Mouse (Mus musculus) left cerebral cortex, adult 11 months (tissue): ENCODE results near the gene Fam229a.
"Not testable (repeated sequence)": the region's sequence is repeated elsewhere in the genome, so short reads cannot be mapped to it uniquely, and the experiment has no call there.

Experiments
- DNase-seq: peaks from one replicate; pipeline ENCODE4 v3.0.0; 2022; ENCODE audit warnings: low spot score

Fam229a gene

DNA sequence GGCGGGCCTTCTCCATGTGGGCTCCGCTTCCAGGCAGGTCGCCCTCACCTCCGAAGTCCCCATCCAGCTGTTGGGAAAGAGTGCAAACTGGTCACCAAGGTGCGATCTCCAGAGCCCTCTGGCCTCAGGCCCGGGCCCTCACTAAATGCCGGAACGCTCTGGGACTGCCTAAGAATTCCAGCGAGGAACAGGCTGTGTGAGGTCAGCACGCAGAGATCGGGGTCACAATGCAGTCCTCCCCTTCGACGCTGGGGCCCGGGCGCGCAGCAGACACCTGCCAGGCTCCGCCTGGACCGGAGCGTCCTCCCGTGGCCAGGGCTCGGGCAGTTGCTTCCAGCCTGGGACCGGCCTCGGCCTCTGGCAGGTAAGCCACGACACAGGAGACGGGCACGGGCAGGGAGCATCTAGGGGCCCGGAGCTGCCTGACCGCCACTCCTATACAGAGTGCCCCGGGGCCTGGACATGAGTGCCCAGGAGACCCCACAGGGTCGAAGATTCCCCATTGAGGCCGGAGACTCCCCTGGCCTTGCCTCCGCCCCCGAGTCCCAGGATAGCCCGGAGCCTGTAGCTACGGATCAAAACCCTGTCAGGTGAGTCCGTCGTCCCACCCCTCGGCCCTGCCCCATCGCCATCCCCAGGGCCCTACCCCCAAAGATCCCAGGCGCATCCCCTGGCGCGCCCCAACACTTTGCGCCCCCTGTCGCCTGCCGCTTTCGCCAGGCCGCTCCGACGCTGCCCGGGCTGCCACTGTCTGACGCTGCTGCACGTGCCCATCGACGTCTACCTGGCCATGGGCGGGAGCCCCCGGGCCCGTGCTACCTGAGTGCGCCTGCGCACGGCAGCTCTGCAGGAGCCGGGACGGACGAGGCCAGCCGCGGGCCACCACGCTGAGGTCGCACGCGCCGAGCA is at the start of gene Fam229a, which contains the start of gene Tssk3:
TSS of gene Fam229a (plus strand) at position 219 of the 909 bp plus-strand sequence.
TSS of gene Tssk3 (minus strand) at position 51 of the 909 bp plus-strand sequence.
- DNase-seq, result no peak

DNA sequence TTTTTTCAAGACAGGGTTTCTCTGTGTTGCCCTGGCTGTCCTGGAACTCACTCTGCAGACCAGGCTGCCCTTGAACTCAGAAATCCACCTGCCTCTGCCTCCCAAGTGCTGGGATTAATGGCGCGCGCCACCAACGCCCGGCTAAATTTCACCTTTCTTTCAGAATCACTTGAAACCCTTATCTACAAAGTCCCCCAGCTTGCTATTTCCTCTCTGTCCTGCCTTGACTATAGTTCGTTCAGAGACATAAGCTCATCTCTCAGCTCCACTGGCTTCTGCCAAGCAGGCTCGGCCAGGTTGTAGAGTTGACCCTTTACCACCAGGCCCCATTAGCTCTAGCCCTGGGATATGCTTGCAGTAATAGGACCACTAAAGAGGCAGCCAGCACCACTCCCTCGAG is 43.6 kb upstream of the Fam229a start:
- no peak for DNase-seq

DNA sequence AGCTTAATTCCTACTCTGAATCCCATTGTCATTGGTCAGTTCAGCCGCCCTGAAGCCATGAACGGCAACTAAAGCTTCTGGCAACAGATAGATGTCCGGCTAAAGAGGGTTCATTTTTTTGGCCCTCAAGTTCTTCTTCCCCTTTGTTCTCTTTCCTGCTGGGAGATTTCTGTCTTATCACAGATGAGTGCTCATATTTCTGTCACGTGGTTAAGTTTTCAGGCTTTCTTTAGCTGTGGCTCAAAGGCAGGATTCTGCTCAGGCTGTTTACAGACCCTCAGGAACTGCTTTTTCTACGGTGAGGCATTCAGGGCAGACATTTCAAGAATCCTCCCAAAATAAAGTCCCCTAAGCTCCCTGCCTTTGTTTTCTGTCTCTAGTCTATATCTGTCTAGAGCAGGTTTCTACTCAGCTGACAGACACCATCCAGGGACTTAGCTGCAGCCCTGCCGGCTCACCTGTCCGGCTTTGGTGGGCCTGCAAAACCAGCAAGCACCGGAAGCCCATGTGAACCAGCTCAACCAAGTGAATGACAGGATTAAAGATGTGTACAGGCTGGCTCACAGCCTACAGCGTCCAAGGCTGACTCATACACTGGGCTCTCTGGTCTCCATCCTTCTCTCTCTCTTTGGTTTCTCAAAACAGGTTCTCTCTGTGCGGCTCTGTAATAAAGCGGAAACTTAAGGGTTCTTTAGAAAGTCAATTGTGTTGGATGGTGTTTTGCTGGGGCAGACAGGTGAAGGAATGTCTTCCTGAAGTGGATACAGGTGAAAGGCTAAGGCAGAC is 43.0 kb upstream of the Fam229a start:
- DNase-seq, result no peak

DNA sequence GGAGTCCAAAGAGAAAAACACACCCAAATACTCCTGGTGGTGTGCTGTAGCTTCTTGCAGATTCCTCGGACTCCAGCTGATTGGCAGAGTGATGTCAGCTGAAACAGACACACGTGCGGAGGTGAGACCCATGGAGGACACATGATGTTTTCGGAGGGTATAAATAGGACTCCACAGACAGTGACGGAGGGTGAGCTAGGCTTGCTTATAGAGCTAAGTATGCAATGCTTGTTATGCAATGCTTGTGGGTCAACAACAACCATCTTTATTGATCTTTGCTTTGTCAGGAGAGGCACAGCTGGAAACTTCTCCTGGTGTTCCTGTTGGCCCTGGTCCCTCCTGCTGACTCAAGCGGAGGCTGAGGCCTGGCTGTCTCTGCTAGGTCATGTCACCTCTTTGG is 42.3 kb upstream of the Fam229a start:
- DNase-seq, result no peak

DNA sequence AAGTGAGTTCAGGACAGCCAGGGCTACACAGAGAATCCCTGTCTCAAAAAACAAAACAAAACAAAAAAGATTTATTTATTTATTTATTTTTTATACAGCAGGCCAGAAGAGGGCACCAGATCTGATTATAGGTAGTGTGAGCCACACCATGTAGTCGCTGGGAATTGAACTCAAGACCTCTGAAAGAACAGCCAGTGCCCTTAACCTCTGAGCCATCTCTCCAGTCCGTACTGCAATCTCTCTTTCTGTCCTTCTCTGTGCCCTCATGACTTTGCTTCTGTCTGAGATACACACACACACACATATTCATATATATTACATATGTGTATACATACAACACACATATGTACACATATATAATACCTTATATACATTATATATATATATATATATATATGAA is 40.1 kb upstream of the Fam229a start:
- DNase-seq, result no peak

DNA sequence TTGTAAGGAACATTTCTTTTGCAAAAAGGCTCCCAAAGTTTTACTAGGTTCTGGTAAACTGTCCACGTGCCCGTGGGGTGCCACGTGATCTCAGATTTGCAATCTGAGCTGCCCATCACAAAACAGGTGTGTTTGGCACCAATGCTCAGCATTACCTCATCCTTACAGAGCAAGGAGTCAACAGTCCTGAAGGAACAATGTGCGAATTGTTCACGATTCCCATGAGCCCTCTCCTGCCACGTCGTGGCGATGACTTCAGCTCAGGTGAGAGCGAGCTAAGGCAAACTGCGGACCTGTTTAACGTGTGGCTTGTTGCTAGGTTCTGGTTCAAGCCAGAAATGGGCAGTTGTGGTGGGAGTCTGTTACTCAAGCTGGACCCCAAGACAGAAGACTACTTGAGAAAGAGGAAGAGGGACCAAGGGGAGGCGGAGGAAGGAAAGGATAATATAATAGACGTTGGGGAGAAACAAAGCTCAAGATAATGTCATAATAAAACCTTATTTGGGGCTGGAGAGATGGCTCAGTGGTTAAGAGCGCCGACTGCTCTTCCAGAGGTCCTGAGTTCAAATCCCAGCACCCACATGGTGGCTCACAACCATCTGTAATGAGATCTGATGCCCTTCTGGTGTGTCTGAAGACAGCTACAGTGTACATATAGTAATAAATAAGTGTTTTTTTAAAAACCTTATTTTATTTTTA is 39.4 kb upstream of the Fam229a start:
- DNase-seq, result no peak

DNA sequence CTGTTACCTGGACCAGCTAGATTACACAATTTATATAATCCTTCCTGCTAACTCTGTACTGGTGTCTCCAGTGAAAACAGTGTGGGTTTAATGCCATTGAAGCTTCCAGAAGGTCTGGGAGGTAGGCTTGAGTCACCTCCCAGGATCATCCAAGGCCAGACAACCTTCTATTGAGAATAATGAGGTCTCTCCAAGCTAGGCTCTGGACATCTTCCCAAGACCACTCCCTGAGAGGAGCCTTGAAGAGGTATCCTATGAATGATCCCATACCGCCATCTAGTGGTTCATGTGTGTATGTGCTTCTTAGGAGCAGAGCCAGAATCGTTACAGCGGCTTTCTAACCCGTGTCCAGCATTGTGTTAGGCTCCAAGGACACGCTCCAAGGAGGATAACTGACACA is 35.7 kb upstream of the Fam229a start:
- DNase-seq, result peak; percentile 66

DNA sequence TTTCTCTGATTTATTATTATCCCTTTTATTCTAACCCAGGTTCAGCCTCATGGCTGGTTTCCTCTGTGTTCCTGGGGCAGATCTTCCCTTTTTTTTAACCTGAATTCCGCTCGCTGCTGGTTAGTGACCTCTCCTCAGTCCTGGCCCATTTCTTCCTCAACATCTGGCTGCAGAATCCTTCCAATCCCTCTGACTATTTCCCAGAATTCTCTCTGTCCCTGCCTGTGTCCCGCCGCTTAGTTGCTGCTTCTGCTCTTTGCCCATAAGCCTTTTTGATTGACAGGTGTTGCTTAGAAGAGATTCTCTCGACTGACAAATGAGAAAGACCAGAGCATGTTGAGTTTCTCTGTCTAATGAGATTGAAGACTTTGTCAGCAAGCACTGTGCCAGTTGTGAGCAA is 34.9 kb upstream of the Fam229a start:
- DNase-seq, result no peak

DNA sequence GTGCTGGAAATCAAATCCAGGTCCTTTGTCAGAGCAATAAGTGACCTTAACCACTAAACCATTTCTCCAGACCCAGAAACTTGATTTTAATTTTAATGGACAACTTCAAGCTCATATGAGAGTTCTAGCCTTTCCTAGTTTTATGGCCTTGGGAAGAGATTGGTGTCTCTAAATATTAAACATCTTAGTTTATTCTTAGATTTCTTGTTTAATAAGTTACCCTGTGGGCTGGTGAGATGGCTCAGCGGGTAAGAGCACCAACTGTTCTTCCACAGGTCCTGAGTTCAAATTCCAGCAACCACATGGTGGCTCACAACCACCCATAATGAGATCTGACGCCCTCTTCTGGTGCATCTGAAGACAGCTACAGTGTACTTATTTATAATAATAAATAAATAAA is 33.7 kb upstream of the Fam229a start:
- not testable (repeated sequence) for DNase-seq

DNA sequence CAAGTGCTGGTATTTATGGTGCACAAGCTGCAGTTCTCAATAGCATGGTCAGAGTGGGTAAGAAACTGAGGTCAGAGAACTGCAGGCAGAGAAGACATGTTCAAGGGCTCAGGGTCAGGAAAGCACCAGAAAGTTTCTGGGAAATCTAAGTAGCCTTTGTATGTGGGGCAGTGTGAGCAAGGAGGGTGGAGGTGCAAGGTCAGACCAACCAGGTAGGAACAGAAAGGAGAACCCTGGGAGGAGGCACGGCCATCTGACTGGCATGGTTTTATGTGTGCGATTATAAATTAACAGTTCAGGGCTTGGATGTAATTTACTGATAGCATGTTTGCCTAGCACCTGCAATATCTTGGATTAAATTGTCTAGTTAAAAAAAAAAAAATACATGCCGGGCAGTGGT is 31.3 kb upstream of the Fam229a start:
- no peak for DNase-seq

DNA sequence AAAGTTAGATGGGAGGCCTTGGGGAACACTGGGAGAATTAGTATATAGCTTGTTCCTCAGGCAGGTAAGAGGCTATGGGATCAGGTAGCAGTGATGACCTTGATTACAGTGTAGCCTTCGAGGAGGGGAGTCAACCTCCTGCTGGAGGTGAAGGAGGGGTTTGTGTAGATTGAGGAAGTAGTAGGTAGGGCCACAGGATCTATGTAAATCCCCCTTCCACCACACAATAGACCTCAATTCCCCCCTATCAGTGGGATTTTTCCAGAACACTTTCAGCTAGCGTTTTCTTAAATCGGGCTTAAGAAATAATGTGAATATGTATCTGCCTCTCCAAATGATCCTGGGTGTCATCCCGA is 30.2 kb upstream of the Fam229a start:
- DNase-seq, result no peak

DNA sequence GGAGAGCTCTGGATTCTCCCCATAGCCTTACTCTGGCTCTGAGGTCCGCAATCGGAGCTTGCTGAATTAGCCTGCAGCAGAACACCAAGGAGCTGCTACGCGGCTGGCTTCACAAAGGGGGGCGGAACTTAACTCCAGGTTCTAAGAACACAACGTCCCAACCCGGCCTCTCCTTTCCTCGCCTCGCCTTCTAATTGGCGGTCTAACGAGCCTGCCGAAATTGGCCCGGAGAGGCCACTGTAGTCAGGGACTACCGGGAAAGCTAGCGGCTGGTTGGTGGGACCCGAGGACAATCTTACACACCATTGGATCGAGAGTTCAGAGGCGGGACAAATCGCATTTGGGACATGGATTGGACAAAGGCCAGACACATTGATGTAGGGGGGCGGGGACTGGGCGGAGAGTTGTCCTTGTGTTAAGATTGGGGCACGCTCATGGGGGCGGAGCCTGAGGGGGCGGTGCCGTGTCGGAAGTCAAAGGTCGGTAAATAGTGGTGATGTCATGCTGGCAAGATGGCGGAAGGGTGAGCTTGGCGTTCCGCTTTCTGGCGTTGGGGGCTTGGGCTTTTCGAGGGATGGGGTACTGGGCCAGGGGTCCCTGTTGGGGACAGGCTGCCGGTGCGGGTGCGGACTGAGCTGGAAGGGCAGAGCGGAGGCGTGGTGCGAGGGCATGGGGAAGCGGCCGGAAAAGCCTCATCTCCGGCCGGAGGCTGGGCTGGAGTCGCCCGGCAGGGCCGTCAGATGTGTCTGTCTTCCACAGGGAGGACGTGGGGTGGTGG is 29.6 kb upstream of the Fam229a start, which contains the start of gene Bsdc1:
TSS of gene Bsdc1 (plus strand) at position 399 of the 778 bp plus-strand sequence.
- DNase-seq, result peak; percentile 100

DNA sequence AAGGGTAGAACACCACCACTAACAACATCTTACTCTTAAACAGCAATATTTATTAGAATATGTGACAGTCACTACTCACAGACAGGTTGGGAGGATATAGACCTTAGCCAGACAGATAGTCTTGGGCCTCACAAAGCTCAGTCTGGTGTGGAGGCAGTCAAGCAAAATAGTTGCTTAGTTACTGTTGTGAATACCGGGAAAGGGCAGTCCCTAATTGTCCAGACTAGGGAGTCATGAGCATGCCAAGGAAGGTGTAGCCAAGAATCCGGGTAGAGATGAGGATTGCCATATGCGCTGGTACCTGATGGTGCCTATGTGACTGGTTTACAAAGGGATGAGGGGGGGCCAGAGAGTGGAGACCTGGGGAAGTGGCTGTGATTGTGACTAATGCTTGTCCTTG is 28.9 kb upstream of the Fam229a start:
- no peak for DNase-seq

DNA sequence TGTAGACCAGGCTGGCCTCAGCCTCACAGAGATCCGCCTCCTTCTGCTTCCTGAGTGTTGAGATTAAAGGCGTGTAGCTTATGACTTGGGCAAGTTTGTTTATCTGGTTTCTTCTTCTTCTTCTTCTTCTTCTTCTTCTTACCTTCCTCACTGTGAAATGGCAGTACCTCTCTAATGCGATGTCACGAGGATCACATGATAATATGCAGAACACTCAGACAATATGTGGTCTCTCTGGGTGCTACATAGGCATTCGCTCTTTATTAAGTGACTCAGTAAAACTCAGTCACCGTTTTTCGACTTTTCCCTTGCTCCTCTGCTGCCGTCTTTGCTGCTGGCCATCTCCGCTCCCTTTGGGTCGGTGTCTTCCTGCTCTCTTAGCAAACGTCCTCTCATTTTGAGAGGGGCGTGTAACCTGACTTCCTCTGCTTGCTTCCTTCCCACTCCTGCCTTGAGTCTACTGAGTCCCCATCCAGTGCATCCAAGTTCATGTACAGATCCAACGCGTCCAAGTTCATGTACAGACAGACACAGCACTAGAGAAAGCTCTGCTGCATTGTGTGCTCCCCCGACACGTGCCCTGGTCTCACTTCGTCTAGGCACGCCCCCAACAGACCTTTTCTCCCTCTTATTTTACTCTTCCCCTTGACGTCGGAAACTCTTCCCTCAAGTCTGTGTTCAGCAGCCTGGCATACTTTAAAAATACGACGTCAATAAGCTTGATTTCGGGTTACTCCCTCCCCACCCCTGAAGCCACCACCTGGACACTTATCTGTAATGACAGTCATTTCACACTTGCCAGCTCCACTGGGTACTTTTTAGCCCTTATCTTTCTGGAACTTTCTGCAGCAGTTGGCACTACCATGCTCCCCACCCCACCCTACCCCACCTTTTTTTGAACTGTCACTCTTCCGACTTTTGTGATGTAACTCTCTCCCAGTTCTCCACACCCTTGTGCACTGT is 27.6 kb upstream of the Fam229a start:
- no peak for DNase-seq

DNA sequence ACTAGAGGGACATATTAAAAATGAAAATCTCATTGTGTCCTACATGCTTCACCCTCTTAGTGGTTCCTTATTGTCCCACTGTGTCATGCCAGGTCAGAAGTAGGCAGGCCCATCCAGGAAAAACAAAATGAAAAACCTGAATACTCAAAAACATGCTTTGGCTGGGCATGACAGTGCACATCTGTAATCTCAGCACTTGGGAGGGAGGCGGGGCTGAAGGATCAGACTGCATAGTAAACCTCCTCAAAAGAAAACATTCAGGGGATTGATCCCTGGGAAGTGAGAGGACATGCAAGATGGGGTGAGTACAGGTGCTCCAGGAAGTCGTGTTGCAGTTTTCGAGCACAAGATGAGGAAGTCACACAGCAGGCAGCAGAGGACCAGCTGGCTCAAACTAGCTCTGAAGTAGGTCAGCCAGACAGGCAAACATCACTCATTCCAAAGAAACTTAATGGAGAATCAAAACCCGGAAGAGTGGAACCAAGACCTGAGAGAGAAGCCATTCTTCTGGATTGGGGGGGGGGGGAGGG is 26.6 kb upstream of the Fam229a start:
- DNase-seq, result no peak

DNA sequence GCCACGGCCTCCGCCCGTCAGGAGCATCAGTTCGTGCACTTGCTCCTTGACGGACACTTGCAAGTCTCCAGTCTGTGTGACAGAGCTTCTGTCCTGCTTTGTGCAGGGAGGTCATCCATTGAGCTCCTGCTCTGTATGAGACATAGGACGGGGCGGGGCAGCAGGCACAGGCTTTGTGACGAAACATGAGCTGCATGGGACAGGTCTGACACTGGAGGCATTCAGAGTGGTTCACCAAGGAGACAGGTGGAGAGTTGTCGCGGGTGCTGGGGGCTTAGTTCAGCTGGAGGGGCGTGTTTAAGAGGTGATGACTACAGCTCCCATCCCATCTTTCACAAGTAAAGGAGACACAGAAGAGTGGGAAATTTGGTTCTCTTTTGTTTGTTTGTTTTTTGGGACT is 14.9 kb upstream of the Fam229a start:
- DNase-seq, result no peak

DNA sequence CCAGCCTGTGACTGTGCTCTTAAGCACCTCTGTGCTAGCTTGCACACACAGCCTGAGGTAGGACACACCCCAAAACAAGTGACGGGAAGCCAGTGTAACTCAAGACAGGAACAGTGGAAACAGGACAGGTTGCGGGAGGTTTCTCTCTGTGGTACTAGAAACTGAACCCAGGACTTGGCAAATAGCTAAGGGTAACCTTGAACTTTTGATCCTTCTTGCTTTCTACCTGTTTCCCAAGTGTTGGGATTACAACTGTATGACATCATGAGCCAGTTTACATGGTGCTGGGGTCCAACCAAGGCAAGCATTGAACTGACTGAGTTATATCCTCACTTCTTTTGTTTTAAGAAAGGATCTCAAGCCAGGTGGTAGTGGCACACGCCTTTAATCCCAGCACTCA is 11.1 kb upstream of the Fam229a start:
- DNase-seq, result no peak

DNA sequence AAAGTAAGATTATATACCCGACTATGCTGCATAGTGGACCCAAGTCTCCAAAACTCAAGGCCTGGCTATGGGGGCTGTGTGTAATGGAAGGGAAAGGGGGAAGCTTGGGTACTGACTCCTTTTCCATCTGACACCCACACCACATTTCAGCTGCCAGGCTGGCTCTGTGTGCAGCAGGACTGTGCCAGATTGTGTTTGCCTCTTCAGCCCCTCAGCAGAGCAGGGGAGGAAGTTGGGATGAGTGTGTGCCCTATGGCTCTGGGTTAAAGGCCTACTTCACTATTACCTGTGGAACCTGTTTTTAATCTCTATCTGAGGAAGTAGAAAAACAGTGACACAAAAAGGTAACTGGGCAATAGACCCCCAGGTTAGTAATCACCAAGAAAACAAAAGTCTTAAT is 9.9 kb upstream of the Fam229a start:
- no peak for DNase-seq

DNA sequence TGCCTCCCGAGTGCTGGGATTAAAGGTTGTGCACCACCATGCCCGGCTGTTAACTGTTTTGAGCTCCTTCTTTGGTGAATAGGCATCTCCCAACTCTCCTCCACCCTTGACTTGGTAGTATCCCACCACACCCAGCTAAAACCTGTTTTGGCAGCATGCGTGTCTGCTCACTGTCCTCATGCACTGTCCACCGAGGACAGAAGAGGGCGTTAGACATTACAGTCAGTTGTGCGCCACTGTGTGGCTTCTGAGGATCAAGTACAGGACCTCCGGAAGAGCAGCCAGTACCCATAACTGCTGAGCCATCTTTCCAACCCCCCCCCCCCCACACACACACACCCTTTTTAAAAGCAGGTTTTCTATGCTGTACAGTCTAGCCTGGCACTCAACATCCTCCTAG is 3.7 kb downstream of the Fam229a start:
- DNase-seq, result no peak
